Mouse (Mus musculus) bone marrow macrophage, adult 2 months (primary cell): ENCODE results near the gene Ccl25.

Experiments used
- CTCF ChIP-seq: IDR thresholded peaks from 2 replicates; pipeline ENCODE4 v1.5.1; 2012; ENCODE audit warnings: low read depth, mild to moderate bottlenecking, low read length, moderate library complexity
- POLR2A ChIP-seq: IDR thresholded peaks from 2 replicates; pipeline ENCODE4 v1.6.1; 2012; ENCODE audit warnings: mild to moderate bottlenecking, low read depth, low read length, borderline replicate concordance

DNA sequence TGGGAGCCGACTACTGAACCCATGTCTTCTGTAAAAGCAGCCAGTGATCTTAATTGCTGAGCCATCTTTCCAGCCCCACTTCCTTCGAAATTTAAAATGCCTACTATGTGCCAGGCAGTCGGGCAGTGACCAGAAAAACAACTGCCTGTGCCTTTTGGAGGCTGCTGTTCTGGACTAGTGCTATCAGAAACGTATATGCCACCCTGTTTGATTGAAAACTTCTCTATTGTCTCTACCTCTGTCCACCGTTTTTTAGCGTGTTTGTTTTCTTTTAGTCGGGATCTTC is 684 bp downstream of the Ccl25 start:
- no peak for TF ChIP-seq CTCF
- no peak for TF ChIP-seq POLR2A
